Mouse (Mus musculus): ENCODE results near the gene Syt11. TPM values are rescaled to one million over a fixed set of nuclear protein-coding genes. Genes with fewer than 3 reads are reported as not detected.
A peak's percentile ranks its signal among the peaks of the same experiment; 100 is the strongest.
"Not testable (repeated sequence)": the region's sequence is repeated elsewhere in the genome, so short reads cannot be mapped to it uniquely, and the experiment has no call there.

Gene Syt11
- 1 to 10 TPM; 6.4 to 9.0 (median 7.7) TPM for total RNA-seq (2022)

DNA sequence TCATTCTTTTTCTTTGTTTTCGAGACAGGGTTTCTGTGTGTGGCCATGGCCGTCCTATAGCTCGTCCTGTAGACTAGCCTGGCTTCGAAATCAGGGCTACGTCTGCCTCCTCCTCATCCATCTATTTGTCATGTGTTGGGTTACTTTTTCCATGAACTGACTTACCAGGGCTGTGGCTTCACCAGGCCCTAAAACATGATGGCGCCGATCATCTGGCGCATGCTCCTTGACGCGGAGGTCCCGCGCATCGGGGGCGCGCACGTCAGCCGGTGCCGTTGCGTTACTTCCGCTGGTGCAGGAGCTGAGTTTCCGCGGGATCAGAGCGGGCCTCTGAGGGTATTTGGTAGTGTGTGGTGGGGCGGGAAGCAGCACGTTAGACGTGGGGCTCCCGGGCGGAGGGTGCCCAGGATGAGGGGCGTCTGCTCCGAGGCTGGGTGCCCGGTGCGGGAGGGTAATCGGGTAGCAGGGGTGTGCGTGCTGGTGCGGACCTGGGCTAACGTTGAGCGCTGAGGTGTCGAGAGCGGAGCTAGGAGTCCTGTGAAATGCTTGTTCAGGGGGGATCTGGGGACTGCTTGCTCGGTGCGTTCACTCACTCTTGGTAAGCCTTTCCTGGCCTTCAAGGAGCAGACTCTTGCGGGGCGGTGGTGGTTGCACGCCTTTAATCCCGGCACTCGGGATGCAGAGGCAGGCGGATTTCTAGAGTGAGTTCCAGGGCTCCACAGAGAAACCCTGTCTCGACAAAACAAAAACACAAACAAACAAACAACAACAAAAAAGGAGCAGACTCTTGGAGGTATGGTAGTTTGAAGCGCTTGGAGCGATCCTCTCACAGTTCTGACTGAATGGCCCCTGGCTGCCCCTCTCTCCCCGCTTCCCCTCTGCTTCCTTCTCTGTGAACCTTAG lies at the start of gene Syt11:
Gene Syt11 (minus strand): TSS at position 226 of the 903 bp plus-strand sequence.
- peak; percentile 31 for DNase-seq (ENCODE audit: low spot score)

DNA sequence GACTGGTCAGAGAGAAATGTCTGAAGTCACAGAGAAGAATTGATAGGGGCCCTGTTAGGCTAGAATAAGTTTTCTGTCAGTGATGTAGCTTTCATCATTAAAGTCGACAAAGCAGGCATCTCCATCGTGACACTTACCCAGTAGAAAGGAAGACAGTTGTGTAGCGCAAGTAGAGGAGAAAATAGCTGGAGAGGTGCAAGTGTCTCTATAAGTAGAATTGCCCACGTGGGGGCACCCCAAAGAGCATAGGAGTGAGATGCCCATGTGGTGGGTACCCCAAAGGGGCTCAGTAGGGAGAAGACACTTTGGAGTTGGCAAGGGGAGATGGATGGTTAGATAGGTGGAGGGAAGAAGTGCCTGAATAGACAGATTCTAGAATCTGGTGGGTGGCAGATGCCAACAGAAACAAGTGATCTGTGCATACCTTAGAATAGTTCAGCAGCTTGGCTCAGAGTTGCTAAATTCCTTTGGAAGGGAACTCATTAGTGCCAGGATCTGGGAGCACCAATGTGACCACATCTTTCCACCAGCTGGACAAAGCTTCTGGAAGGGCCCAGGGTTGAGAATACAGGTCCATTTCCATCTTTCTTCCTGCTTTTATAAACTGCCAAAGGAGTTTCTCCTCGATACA lies 29.1 kb upstream of the Syt11 start:
- DNase-seq (ENCODE audit: low spot score): no peak

DNA sequence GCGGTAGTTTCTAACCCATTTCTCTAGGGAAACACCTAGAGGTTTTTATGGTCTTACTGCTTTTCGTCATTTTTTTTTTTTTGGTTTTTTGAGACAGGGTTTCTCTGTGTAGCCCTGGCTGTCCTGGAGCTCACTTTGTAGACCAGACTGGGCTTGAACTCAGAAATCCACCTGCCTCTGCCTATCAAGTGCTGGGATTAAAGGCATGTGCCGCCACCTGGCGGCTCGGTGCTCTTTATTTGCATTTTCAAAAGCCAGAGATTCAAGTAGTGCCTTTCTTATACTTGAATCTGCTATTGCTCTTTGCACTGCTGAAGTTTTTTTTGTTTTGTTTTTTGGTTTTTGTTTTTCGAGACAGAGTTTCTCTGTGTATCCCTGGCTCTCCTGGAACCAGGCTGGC lies 22.5 kb upstream of the Syt11 start:
- not testable (repeated sequence) for DNase-seq (ENCODE audit: low spot score)

DNA sequence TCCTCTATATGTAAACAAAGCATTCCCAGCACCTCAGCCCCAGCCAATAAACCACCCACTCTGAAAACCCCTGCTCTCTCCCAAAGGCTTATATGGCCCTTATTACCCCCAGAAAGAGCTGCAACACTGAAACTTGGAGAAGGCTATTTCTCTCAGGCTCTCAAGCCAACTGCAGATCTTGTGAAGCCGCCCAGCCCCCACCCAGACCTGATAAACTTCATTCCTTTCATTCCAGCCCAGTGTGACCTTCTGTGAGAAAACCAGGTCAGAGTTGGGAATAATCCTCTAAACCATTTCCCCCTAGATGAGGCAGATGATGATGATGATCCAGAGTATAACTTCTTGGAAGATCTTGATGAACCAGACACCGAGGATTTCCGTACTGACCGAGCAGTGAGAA lies 13.1 kb upstream of the Syt11 start:
- DNase-seq (ENCODE audit: low spot score): not testable (repeated sequence)

DNA sequence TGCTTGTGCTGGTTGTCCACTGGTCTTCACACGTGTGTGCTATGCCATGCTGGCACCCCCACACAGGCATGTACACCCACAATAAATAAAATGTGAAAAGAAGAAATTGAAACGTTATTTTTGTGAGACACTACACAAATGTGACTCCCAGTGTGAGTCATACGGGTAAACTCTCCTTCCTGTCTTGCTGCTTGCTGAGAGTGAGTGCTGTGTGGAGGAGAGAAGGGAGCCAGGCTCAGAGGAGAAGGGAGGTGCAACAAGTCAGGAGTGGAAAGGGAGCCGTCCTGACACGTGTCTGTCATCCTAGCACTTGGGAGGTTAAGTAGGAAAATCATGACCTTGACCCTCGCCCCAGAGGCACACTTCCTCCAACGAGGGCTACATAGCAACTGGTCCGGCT lies 11.8 kb upstream of the Syt11 start:
- not testable (repeated sequence) for DNase-seq (ENCODE audit: low spot score)

DNA sequence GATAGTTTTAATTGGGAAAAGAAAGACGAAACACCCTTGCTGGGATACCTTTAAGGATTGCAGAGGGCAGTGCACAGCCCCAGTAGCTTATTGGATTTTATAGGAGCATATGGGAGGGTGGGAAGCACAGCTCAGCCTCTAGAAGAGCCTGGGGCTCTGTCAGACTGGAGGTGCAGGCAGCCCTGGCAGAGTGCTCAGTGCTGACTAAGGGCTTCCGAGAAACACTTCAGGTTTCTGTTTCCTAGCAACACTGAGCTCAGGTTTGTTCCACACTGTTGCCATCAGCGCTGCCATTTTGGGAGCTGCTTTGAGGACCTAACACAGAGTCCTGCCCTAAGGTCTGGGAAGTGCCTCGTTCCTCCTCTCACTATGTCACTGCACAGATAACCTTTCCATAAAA lies 11.4 kb upstream of the Syt11 start:
- DNase-seq (ENCODE audit: low spot score): not testable (repeated sequence)

DNA sequence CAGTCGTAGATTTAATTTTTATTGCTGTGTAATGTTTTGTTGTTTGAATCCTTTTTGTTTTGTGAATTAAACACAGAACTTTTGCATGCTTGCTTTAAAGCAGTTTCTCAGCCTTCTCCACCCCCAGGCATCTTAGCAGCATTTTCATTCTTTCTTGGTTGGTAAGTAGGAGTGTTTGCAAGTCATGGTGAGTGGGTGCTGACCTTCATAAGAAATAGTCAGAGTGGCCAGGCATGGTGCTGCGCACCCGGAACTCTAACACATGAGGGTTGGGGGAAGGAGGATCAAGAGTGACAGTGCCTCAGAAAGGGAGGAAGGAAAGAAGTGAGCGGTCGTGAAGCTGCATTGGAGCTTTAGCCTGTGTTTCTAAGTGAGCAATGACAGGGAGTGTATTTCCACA lies 9.9 kb upstream of the Syt11 start:
- no peak for DNase-seq (ENCODE audit: low spot score)

DNA sequence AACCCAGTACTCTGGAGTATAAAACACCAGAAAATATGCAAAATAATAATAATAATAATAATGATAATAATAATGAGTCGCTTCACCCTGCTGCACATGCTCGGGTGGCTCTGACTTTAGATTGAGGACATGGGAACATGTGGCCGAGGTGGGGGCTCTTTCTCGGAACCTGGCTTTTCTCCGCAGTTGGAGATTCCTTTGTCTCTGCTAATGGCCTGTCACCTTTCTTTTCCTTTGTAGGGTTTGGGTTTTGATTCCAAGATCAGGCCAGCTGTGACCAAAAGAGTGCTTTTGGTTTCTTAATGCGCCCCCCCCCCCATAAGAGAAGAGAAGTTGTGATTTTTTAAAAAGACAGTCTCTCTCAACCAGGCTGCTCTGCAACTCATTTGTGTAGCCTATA lies 1.8 kb downstream of the Syt11 start:
- not testable (repeated sequence) for DNase-seq (ENCODE audit: low spot score)

DNA sequence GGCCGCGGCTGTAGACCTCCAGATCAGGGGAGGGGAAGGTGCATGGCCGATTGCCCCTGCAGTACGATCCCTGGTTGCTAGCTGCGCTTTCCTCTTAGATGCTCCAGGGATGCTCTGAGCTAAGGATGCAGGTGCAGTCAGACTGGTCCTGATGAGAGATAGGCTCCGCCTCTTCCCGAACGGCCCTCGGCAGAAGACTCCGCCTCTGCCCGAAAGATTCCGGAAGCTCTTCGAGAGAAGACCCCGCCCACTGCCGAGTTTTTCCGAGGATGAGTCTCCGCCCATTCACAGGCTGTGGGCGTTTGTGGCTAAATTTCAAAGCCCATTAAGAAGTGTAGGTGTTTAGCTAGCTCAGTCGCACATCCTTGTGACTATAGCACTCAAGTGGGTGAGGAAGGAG lies 2.6 kb downstream of the Syt11 start:
- peak; percentile 90 for DNase-seq (ENCODE audit: low spot score)

DNA sequence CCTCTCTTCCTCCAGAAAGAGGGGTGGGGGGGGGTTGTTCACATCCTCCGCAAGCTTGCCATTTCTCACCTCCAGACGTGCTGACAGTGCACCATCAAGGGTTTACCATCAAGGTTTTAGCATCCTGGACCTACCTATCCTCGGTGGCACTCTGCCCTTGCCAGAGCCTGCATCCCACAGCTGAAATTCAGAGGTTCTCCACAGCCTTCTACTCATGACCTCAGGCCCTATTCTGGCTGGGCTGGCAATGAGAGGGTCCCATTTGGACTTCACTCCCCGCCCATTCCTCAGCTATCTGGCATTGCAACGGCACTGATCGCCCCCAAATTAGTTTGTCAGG lies 3.1 kb downstream of the Syt11 start:
- not testable (repeated sequence) for DNase-seq (ENCODE audit: low spot score)

DNA sequence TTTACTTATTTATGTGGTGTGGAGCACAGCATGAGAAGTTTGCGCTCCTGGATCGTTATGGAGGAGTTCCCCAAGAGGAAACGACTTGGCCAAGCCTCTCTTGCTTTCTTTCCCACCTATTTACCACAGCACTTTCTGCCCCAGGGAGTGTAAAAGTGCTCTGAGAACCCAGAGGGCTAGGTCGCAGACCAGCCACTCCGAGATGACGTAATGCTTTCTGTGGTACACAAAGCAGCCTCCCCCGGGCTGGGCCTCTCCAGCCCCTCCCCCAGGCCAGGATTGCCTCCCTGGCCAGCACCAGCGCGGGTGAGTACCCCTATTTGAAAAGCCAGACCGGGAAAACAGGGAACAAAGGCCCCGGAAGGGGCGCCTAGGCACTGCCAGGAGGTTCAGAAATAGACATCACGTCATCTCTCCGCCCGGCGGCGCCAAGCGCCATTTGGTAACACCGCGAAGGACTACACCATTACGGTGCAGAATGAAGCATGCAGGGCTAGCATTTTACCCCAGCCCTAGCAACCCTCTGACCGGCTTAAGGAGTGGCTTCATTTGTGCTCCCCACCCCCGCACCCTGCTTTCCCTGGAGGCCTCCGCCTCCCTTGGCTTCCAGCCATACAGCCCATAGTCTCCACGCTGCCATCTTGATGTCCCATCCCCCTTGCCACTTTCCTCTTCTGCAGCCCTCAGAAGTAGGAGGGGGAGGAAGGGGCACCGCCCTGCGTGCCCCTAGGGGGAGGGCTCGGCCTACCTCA lies 3.6 kb downstream of the Syt11 start:
- peak; percentile 37 for DNase-seq (ENCODE audit: low spot score)

DNA sequence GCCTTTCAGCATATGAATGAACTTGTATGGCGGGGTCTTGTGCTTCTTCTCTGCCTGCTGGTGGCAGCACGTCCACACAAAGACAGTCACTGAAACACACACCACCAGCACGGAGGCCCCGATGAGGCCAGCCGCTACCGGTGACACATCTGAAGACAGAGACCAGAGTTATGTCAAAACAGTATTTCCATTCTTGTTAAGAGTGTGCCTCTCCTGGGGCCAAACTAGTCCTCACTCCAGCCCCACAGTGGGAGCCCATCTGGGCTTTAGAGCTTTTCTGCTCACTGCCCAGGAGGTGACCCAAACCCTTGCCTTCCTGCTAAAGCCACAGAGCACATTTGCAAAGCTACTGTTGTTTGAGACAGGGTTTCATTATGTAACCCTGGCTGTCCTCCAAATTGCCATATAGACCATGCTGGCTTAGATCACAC lies 12.5 kb downstream of the Syt11 start:
- DNase-seq (ENCODE audit: low spot score): no peak

DNA sequence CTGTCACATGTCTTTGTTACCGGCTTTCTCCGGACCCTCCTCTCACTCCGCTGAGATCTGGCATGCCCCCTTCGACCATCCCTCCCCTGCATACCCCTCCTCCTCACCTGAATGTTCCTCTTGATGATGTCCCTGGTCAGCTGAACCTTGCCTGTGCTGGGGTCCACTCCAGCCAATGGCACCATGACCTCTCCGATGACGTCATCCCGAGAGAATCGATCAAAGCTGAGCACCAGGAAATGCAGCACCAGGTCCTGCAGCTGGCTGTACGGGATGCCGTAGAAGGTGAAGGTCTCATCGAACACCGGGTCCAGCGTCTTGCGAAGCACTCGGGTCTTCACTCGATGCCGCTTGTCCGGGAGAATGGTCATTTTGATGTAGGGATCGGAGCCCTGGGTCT lies 13.3 kb downstream of the Syt11 start:
- no peak for DNase-seq (ENCODE audit: low spot score)

DNA sequence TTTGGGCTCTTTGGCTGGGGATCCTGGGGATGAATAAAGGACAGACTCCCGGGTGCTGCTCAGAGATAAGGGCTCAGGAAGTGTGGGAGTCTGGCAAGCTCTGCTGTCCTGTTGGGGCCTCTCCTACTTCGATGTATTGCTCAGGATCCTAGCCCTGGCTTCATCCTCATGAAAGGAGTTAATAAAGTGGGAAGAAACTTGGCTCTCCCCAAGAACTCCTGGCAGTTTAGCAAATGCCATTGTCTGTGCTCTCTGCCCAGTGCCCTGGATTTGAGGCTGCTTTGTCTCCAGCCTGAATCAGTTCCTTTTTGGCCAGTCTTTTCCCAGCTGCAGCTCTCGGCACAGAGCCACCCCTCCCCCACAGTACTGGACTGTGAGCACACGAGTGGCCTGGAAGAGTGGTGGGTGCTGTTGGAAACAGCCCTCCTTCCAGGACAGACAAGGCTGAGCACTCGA lies 16.9 kb downstream of the Syt11 start:
- DNase-seq (ENCODE audit: low spot score): peak; percentile 74

DNA sequence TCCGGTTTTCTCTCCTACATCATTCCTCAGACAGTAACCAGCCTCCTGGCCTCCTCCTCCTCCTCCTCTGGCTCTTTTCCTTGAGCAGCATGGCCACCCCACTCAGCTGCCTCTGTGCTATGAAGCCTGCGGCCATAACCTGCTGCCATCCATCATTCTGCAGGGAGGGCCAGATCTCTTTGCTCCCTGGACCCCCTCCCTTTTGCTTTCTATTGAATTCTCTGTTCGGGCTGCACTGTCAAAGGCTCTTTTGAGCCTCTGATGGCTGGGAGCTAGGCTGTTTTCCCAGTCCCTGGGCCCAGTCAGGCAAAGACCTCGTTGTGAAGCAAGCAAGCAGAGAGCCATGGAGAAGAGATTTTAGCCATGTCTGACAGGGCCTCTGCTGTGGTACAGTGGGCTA lies 18.7 kb downstream of the Syt11 start:
- no peak for DNase-seq (ENCODE audit: low spot score)

DNA sequence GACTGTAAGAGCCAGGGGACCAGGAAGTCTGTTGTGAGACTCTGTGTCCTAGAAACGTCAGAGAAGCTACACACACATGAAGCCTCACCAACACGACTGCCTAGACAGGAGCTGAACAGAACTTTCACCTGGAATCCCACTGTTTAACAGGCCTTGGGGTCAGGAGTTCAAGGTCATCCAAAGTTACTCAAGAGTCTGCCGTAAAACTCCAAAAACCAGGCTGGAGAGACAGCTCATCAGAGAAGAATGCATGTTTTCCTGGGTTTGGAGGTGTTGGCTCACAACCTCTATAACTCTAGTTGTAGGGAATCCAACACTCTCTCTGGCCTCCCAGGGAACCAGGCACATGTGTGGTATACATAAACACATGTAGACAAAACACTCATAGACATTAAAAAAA lies 19.4 kb downstream of the Syt11 start:
- no peak for DNase-seq (ENCODE audit: low spot score)

DNA sequence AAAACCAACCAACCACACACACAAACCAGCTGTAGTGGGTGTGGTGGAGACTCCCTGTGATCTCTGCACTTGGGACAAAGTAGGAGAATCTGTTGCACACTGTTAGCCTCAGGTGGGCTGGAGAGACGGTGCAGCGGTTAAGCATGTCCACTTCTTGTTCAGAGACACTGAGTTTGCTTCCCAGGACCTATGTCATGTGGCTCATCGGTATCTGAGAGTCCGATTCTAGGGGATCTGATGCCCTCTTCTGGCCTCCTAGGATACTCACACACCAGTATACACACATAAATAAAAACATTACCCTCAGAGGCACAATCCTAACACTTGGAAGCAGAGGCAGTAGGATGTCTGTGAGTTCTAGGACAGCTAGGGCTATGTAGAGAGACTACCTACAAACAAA lies 20.7 kb downstream of the Syt11 start:
- DNase-seq (ENCODE audit: low spot score): no peak

DNA sequence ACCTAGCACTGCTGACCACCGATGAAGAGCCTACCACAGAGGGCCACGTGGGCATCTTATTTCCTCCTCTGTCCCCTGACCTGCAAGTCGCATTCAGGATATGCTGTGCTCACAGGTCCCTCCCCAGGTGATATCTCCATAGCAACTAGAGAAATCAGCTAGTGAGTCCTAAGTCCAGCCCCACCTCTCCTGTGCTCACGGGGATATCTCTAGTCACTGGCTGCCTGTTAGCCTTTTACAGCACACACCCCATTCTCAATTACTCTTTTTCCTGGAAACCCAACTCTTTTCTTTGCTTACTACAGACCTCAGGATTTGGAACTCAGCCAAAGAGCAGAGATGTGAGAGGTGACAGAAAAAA lies 28.1 kb downstream of the Syt11 start:
- DNase-seq (ENCODE audit: low spot score): no peak

DNA sequence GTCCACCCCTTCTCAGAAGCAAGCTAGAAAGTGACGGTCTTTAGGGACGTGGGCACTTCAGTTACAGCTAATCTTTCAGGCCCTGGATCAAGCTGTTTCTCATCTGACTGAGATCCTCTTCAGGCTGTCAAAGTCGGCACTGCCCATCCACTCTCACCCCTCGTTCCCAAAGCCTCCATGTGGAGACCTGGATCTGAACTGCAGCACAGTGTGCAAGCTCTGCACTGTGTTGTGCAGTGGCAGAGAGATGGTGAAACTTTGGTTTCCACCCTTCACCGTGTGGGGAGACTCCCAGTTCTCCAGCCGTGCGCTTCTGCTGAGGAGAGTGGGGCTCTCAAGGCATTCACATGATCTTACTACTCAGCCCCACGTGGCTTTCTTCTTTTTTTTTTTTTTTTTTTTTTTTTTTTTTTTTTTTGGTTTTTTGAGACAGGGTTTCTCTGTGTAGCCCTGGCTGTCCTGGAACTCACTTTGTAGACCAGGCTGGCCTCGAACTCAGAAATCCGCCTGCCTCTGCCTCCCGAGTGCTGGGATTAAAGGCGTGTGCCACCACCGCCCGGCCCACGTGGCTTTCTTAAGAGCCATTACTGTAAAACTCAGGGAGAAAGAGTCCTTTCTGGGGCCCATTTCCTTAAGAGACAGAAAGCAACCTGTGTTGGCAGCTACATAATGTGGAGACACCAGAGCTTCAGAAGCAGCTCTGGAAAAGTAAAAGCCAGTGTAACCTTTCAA lies 28.7 kb downstream of the Syt11 start:
- DNase-seq (ENCODE audit: low spot score): no peak

DNA sequence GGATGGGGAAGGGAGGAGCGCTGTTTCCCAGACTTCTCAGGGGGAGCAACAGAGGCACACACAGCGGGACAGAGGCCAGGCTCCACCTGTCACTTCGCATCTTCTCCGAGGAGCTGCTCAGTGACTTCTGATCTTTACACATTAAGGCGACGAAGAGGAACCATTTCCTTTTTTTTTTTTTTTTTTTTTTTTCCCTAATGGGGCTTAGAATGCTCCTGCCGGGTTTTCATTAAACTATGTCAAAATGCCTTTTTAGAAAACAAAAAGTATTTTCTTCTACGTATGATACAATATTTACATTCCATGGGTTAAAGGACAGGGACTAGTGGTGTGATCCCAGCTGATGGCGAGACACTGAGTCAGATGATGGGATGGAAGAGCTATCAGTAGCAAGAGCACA lies 29.4 kb downstream of the Syt11 start:
- DNase-seq (ENCODE audit: low spot score): no peak

DNA sequence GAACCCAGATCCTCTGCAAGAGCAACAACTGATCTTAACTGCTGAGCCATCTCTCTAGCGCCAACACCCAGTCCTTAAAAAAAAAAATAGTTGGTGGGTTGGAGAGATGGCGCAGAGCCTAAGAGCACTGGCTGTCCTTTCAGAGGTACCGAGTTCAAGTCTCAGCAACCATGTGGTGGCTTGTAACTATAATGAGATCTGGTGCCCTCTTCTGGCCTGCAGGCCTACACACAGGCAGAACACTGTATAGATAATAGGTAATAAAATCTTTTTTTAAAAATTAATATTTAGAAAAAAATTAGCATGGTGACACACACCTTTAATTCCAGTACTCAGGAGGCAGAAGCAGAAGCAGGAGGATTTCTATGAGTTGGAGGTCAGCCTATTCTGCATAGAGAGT lies 34.8 kb downstream of the Syt11 start:
- no peak for DNase-seq (ENCODE audit: low spot score)

DNA sequence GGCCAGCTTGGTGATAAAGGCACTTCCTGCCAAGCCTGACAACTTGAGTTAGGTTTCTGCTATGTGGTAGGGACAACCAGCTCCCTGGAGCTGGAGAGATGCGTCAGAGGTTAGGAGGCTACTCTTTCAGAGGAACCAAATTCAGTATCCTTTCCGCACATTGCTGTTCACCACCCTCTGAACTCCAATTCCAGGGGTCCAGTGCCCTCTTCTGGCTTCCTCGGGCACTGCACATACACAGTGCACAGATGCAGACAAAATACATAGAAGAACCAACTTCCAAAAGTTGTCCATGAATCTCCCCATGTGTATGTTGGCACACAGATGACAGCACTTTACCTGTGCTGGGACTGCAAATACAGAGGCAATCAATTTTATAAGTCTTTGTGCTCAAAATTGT lies 36.3 kb downstream of the Syt11 start:
- peak; percentile 66 for DNase-seq (ENCODE audit: low spot score)
